Mouse (Mus musculus): ENCODE results near the gene Olfr995. TPM values are rescaled to one million over a fixed set of nuclear protein-coding genes. Genes with fewer than 3 reads are reported as not detected.

Olfr995 gene
- not detected in 2 replicates for polyA plus RNA-seq (2016; fragmentation: Nextera tagmentation; extraction: Ambion mirVana)

DNA sequence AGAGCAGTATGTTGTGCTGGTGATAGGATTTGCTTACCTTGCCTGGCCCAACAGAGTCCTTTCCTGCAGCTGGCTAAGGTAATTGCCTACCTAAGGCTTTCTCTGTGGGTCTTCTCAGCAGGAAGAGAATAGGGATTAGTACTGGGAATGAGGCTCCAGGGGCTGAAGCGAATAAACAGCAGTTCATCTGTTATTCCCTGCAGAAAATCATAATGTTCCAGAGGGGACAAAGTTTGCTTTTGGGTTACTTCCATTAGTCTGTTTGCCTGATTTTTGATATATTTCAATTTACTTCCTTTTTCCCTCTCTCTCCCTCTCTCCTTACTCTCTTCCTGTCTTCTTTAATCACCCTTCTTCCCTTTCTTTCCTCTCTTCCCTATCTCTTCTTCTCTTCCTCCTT lies at the start of gene Olfr995:
Gene Olfr995 (minus strand): TSS at position 101 of the 400 bp plus-strand sequence.
- Histone ChIP-seq H3K27ac (no peak within 1 kb of the TSS), H3K4me1 (replicated peaks) (no peaks in the 10 kb centered on the region), H3K9me3 (no peaks in the 10 kb centered on the region), H3K4me3 (no peak within 1 kb of the TSS), H3K36me3 (no peaks in the 10 kb centered on the region), H3K27me3 (ENCODE audit: insufficient read depth, poor library complexity, severe bottlenecking) (no peaks in the 10 kb centered on the region)
- DNase-seq (ENCODE audit: low spot score) = no peak
- 23% methylated on average over 1 of the region's 1 CpGs for WGBS

DNA sequence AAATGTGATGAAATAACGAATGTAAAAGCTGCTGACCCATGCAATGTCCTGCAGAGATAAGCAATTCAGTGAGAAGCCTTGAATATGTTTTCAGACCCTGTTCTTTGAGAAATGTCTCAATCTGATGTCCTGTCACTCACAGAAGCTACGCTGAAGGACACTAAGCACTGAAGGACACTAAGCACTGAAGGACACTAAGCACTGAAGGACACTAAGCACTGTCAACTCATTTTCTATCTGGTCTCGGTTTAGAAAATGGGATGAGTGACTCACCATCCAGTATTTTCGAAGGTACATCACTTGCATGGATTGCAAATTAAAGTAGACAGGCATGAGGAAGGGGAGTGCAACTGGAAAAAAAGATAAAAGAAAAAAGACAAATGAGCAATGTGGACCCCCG lies 47.0 kb upstream of the Olfr995 start:
- Histone ChIP-seq H3K9me3 (no peaks in the 10 kb centered on the region), H3K4me1 (replicated peaks) (no peaks in the 10 kb centered on the region), H3K4me3 (no peak overlapping the region), H3K27ac (no peak overlapping the region), H3K36me3 (no peaks in the 10 kb centered on the region), H3K27me3 (ENCODE audit: insufficient read depth, poor library complexity, severe bottlenecking) (no peaks in the 10 kb centered on the region)
- WGBS = 82% methylated on average over 5 of the region's 5 CpGs
- DNase-seq (ENCODE audit: low spot score) = no peak

DNA sequence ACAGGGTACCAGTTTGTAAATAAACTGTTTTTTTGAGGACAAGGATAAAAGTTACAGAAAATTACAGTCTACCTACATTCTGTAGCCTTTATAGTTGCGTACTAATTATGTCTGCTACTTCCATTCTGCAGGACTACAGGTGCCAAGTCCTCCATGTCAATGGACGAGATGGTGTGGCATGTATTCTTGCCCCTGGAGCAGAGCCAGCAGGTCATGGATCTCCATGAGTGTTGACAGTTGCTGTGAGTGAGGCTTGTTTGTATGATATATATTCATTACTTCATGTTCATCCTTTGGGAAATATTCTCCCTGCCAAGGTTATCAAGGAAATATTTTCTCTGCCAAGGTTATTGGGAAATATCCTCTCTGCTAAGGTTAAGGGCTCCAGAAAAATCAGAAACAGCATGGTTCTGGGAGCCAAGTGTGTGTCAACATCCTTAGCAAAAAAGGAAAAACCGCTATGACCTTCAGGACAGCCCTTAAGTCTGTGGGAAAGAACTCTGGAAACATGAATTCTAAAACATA lies 23.4 kb upstream of the Olfr995 start:
- no peaks in the 10 kb centered on the region for H3K4me1 ChIP-seq (replicated peaks)
- no peaks in the 10 kb centered on the region for H3K27me3 ChIP-seq (ENCODE audit: insufficient read depth, poor library complexity, severe bottlenecking)
- H3K4me3 ChIP-seq = no peak overlapping the region
- WGBS = 80% methylated on average over 3 of the region's 3 CpGs
- no peaks in the 10 kb centered on the region; the same call in 1 of the 2 replicates for H3K9me3 ChIP-seq
- no peaks in the 10 kb centered on the region for H3K36me3 ChIP-seq
- DNase-seq (ENCODE audit: low spot score) = no peak
- H3K27ac ChIP-seq = no peak overlapping the region

- Histone ChIP-seq H3K27ac (no peak overlapping the region), H3K9me3 (no peaks in the 10 kb centered on the region)
- no peak for DNase-seq (ENCODE audit: low spot score)
These were observed 893 bp downstream of the Olfr995 start for GRCm38 (mm10) chr2:85442546-85442945.

GRCm38 (mm10) chr2:85436351-85436750 lies 7.1 kb downstream of the Olfr995 start, which contains the start of gene Olfr994:
Gene Olfr994 (minus strand): TSS chr2:85436451.
- H3K4me1 ChIP-seq (replicated peaks) = no peaks in the 10 kb centered on the region
- H3K9me3 ChIP-seq = no peaks in the 10 kb centered on the region
- H3K4me3 ChIP-seq = no peak within 1 kb of the TSS
- H3K36me3 ChIP-seq = no peaks in the 10 kb centered on the region
- DNase-seq (ENCODE audit: low spot score) = no peak
- H3K27me3 ChIP-seq (ENCODE audit: insufficient read depth, poor library complexity, severe bottlenecking) = no peaks in the 10 kb centered on the region
- 90% methylated on average over 3 of the region's 3 CpGs for WGBS
- H3K27ac ChIP-seq = no peak within 1 kb of the TSS

More at GRCm38 (mm10) chr2:85442546-85442945, 893 bp downstream of the Olfr995 start:
- Histone ChIP-seq H3K27me3 (ENCODE audit: insufficient read depth, poor library complexity, severe bottlenecking) (no peaks in the 10 kb centered on the region), H3K36me3 (no peaks in the 10 kb centered on the region), H3K4me1 (replicated peaks) (no peaks in the 10 kb centered on the region), H3K4me3 (no peak overlapping the region)

DNA sequence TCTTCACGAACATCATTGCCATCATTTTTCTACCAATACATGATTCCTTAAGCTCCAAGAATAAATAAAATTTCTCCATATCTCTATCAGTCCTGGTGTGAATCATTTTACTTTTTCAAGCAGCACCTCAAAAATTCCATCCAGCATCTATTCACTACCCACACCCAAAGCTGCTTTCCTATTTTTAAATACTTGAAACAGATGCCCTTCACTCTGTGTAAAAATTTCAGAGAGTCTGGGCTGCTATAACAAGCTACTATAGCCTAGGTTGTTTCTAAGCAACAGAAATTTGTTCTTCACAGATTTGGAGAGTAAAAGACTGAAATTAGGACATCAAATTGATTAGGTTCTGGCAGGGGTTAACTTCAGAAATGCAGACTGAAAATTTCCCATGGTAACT lies 17.5 kb downstream of the Olfr995 start:
- Histone ChIP-seq H3K4me1 (replicated peaks) (no peaks in the 10 kb centered on the region), H3K27me3 (ENCODE audit: insufficient read depth, poor library complexity, severe bottlenecking) (no peaks in the 10 kb centered on the region), H3K36me3 (no peaks in the 10 kb centered on the region), H3K9me3 (no peaks in the 10 kb centered on the region), H3K4me3 (no peak overlapping the region), H3K27ac (no peak overlapping the region)
- no peak for DNase-seq (ENCODE audit: low spot score)
- WGBS = 75% methylated on average over 1 of the region's 1 CpGs

- H3K27me3 ChIP-seq (ENCODE audit: insufficient read depth, poor library complexity, severe bottlenecking) = no peaks in the 10 kb centered on the region
- no peak within 1 kb of the TSS for H3K4me3 ChIP-seq
- no peaks in the 10 kb centered on the region for H3K36me3 ChIP-seq
- no peaks in the 10 kb centered on the region for H3K9me3 ChIP-seq
- no peaks in the 10 kb centered on the region for H3K4me1 ChIP-seq (replicated peaks)
- no peak within 1 kb of the TSS for H3K27ac ChIP-seq
- DNase-seq (ENCODE audit: low spot score) = no peak
These were observed 28.7 kb downstream of the Olfr995 start, which contains the start of gene Olfr993 for GRCm38 (mm10) chr2:85414777-85415176. Gene Olfr993 (minus strand): TSS chr2:85414877.

- H3K4me1 ChIP-seq (replicated peaks) = no peaks in the 10 kb centered on the region
- H3K36me3 ChIP-seq = no peaks in the 10 kb centered on the region
- WGBS = 63% methylated on average over 2 of the region's 2 CpGs
- H3K9me3 ChIP-seq = no peaks in the 10 kb centered on the region
- no peak for DNase-seq (ENCODE audit: low spot score)
- H3K4me3 ChIP-seq = no peak within 1 kb of the TSS
- H3K27me3 ChIP-seq (ENCODE audit: insufficient read depth, poor library complexity, severe bottlenecking) = no peaks in the 10 kb centered on the region
- H3K27ac ChIP-seq = no peak within 1 kb of the TSS
These were observed 34.1 kb downstream of the Olfr995 start, which contains the start of gene Olfr992 for GRCm38 (mm10) chr2:85409369-85409768. Gene Olfr992 (minus strand): TSS chr2:85409469.

Other genes starting within 250 kb of the Olfr995 start
- 0.48 and 0.92 TPM in 2 replicates for gene Lrrc55, start 246.4 kb downstream of the Olfr995 start, polyA plus RNA-seq (2016; fragmentation: Nextera tagmentation; extraction: Ambion mirVana)
- gene Olfr987, start 104.3 kb downstream of the Olfr995 start, polyA plus RNA-seq (2016; fragmentation: Nextera tagmentation; extraction: Ambion mirVana) = not detected in 2 replicates
- gene Olfr988, start 80.4 kb downstream of the Olfr995 start, polyA plus RNA-seq (2016; fragmentation: Nextera tagmentation; extraction: Ambion mirVana) = not detected in 2 replicates
- gene Olfr992, start 34.2 kb downstream of the Olfr995 start, polyA plus RNA-seq (2016; fragmentation: Nextera tagmentation; extraction: Ambion mirVana) = not detected in 2 replicates
- not detected in 2 replicates for gene Olfr993, start 28.8 kb downstream of the Olfr995 start, polyA plus RNA-seq (2016; fragmentation: Nextera tagmentation; extraction: Ambion mirVana)
- not detected in 2 replicates for gene Olfr994, start 7.2 kb downstream of the Olfr995 start, polyA plus RNA-seq (2016; fragmentation: Nextera tagmentation; extraction: Ambion mirVana)
- gene 4833423E24Rik, start 75.4 kb upstream of the Olfr995 start, polyA plus RNA-seq (2016; fragmentation: Nextera tagmentation; extraction: Ambion mirVana) = 0.11 TPM in 1 of 2 replicates, not detected in the other
- not detected in 2 replicates for gene Olfr996, start 135.6 kb upstream of the Olfr995 start, polyA plus RNA-seq (2016; fragmentation: Nextera tagmentation; extraction: Ambion mirVana)
- gene Olfr998, start 145.3 kb upstream of the Olfr995 start, polyA plus RNA-seq (2016; fragmentation: Nextera tagmentation; extraction: Ambion mirVana) = not detected in 2 replicates
- gene Olfr1000, start 168.3 kb upstream of the Olfr995 start, polyA plus RNA-seq (2016; fragmentation: Nextera tagmentation; extraction: Ambion mirVana) = not detected in 2 replicates
- gene Olfr1002, start 207.1 kb upstream of the Olfr995 start, polyA plus RNA-seq (2016; fragmentation: Nextera tagmentation; extraction: Ambion mirVana) = not detected in 2 replicates
- not detected in 2 replicates for gene Olfr154, start 220.8 kb upstream of the Olfr995 start, polyA plus RNA-seq (2016; fragmentation: Nextera tagmentation; extraction: Ambion mirVana)
- gene Olfr1006, start 235.1 kb upstream of the Olfr995 start, polyA plus RNA-seq (2016; fragmentation: Nextera tagmentation; extraction: Ambion mirVana) = not detected in 2 replicates
- gene Olfr1008, start 245.8 kb upstream of the Olfr995 start, polyA plus RNA-seq (2016; fragmentation: Nextera tagmentation; extraction: Ambion mirVana) = not detected in 2 replicates